Mouse (Mus musculus) erythroblast, embryonic 14.5 days (primary cell): ENCODE measurements around the gene Ecel1. TPM values are rescaled to one million over a fixed set of nuclear protein-coding genes. Genes with fewer than 3 reads are reported as not detected.

Experiments
- H3K27me3 ChIP-seq: 2 replicates; pipeline ENCODE4 v1.6.1; 2012; ENCODE audit warnings: inconsistent platforms; ENCODE audit not compliant: control insufficient read depth
- H3K36me3 ChIP-seq: 2 replicates; pipeline ENCODE4 v1.6.1; 2012; ENCODE audit warnings: mild to moderate bottlenecking, inconsistent platforms; ENCODE audit not compliant: control insufficient read depth
- H3K4me1 ChIP-seq: 2 replicates; pipeline ENCODE4 v1.6.1; 2012; ENCODE audit warnings: inconsistent platforms; ENCODE audit not compliant: control insufficient read depth
- H3K4me3 ChIP-seq: replicated peaks from 2 replicates; pipeline ENCODE3; 2012; ENCODE audit warnings: moderate library complexity, mild to moderate bottlenecking, inconsistent platforms
- H3K9me3 ChIP-seq: 2 replicates; pipeline ENCODE4 v1.6.1; 2012; ENCODE audit warnings: low read length, inconsistent platforms, mixed read lengths; ENCODE audit not compliant: control insufficient read depth
- GATA1 ChIP-seq: IDR thresholded peaks from 2 replicates; pipeline ENCODE4 v1.6.1; 2012; ENCODE audit warnings: low read length, inconsistent platforms, mixed read lengths
- TAL1 ChIP-seq: IDR thresholded peaks from 3 replicates; pipeline ENCODE4 v1.6.1; 2012; ENCODE audit warnings: low read length, inconsistent platforms, mixed read lengths
- polyA plus RNA-seq: library from polyadenylated mRNA; stranded (reverse); fragments of >175 nt; gene quantifications from 2 replicates; pipeline ENCODE4 v1.2.3, GENCODE M21; 2012

Gene Ecel1
- polyA plus RNA-seq, 1 experiment = not detected

DNA sequence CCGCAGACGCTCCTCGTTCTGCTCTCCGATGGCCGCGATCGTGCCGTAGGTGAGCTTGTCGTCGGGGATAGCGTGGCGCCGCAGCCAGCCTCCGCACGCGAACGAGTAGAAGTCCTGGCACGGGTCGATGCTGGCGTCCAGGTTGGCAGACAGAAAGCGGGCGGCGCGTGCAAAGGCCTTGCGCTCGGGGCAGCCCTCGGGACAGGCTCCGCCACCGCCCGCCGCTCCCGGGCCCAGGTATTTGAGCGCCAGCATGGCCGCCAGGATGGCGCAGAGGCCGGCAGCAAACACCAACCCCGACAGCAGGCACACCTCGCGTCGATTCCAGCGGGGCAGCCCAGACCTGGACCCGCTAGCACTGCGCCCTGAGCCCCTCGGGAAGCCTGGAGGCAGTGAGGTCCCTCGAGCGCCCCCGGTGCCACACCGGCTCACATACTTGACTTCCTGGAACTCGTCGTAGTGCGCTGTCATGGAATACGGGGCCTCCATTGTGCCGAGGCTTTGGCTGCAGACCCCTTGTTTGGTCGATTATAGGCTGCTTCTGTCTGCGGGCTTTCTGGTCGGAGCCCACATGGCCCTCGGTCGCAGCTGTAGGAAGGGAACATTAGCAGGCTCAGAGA, 1.7 kb downstream of the Ecel1 start:
- H3K36me3 ChIP-seq = no peaks in the 10 kb centered on the region
- peaks cover 76% of the 10 kb centered on the region for H3K27me3 ChIP-seq
- H3K4me3 ChIP-seq = no peak overlapping the region
- H3K4me1 ChIP-seq = no peaks in the 10 kb centered on the region
- TF ChIP-seq GATA1 (no peak), TAL1 (no peak)
- H3K9me3 ChIP-seq = no peaks in the 10 kb centered on the region

- Histone ChIP-seq H3K36me3 (no peaks in the 10 kb centered on the region), H3K4me1 (no peaks in the 10 kb centered on the region; the same call in 1 of the 2 replicates), H3K27me3 (peaks cover 80% of the 10 kb centered on the region), H3K4me3 (no peak overlapping the region), H3K9me3 (no peaks in the 10 kb centered on the region)
- TF ChIP-seq TAL1 (no peak), GATA1 (no peak)
These were observed 2.4 kb downstream of the Ecel1 start for GRCm38 (mm10) chr1:87153776-87154500.

DNA sequence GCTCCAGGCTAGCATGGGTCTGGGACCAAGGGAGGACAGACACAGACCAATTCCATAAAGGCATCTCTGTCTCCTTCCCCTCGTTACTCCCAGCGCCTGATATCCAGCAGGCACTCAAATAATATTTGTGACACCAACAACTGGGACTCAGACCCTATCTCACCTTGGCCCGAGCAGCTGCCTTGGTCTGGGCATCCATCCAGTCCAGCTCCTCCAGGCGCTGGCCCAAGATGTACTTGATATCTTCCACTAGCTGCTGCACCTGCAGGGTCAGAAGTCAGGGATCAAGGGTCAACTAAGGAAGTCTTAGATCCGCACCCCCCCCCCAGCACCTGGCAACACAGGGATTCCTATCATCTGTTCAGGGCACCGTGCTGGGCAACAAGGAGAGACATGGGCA, 5.0 kb downstream of the Ecel1 start:
- H3K27me3 ChIP-seq = peaks cover 55% of the 10 kb centered on the region
- TF ChIP-seq TAL1 (no peak), GATA1 (no peak)
- H3K4me1 ChIP-seq = no peaks in the 10 kb centered on the region; the same call in 1 of the 2 replicates
- no peaks in the 10 kb centered on the region for H3K9me3 ChIP-seq
- no peaks in the 10 kb centered on the region for H3K36me3 ChIP-seq
- no peak overlapping the region for H3K4me3 ChIP-seq

DNA sequence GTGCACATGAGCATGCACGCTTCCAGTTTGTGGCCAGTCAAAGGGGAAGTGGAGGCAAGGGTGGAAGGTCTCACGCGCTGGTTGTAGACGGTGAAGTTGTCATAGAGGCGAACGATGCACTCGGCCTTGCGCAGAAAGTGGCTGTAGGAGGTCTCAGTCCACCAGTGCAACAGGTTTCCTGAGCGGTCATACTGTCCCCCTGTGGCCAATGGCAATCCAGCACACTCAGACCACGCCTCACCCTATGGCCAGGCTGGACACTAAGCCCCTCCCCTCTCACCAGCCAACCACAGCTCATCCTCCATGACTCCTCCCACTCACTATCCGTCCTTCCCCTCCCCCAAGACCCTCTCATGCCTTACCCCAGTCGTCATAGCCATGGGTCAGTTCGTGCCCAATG, 6.9 kb downstream of the Ecel1 start:
- H3K27me3 ChIP-seq = peaks cover 36% of the 10 kb centered on the region
- H3K4me3 ChIP-seq = no peak overlapping the region
- no peaks in the 10 kb centered on the region; the same call in 1 of the 2 replicates for H3K4me1 ChIP-seq
- no peak for TF ChIP-seq TAL1
- TF ChIP-seq GATA1 = no peak
- no peaks in the 10 kb centered on the region for H3K9me3 ChIP-seq
- H3K36me3 ChIP-seq = no peaks in the 10 kb centered on the region

GRCm38 (mm10) chr1:87143141-87143540, 13.2 kb downstream of the Ecel1 start:
- no peak overlapping the region for H3K4me3 ChIP-seq
- no peaks in the 10 kb centered on the region for H3K4me1 ChIP-seq
- H3K27me3 ChIP-seq = no peaks in the 10 kb centered on the region
- TF ChIP-seq TAL1 = no peak
- no peak for TF ChIP-seq GATA1
- 0 out of 2 replicates have a peak, but pooled peaks cover 3% of the 10 kb centered on the region for H3K9me3 ChIP-seq
- no peaks in the 10 kb centered on the region for H3K36me3 ChIP-seq

- Histone ChIP-seq H3K9me3 (0 out of 2 replicates have a peak, but pooled peaks cover 3% of the 10 kb centered on the region), H3K27me3 (no peaks in the 10 kb centered on the region), H3K4me3 (no peak overlapping the region), H3K4me1 (no peaks in the 10 kb centered on the region), H3K36me3 (no peaks in the 10 kb centered on the region)
- no peak for TF ChIP-seq GATA1
- no peak for TF ChIP-seq TAL1
These were observed 13.9 kb downstream of the Ecel1 start for GRCm38 (mm10) chr1:87142456-87142855.

- Histone ChIP-seq H3K27me3 (no peaks in the 10 kb centered on the region), H3K9me3 (0 out of 2 replicates have a peak, but pooled peaks cover 3% of the 10 kb centered on the region), H3K36me3 (no peaks in the 10 kb centered on the region), H3K4me1 (no peaks in the 10 kb centered on the region), H3K4me3 (no peak overlapping the region)
- TF ChIP-seq TAL1 (no peak), GATA1 (no peak)
These were observed 14.8 kb downstream of the Ecel1 start for GRCm38 (mm10) chr1:87141550-87141949.

DNA sequence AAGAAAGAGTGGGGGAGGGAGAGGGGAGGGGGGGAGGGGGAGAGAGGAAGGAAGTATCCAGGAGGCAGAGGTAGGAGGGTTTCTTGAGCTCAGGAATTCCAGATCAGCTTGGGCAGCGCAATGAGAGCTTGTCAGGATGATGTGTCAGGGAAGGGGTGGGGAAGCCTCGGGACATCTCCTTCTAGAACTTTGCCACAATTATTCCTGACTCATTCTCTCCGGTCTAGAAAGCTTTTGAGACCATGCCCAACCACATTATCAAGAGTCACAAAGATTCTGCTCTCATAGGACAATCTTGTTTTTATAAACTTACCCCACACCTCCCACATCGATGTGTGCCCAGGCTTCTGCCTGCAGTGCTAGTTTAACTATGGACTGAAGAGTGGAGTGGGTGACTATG, 24.5 kb downstream of the Ecel1 start:
- no peaks in the 10 kb centered on the region for H3K4me1 ChIP-seq
- TF ChIP-seq TAL1 = no peak
- no peak for TF ChIP-seq GATA1

DNA sequence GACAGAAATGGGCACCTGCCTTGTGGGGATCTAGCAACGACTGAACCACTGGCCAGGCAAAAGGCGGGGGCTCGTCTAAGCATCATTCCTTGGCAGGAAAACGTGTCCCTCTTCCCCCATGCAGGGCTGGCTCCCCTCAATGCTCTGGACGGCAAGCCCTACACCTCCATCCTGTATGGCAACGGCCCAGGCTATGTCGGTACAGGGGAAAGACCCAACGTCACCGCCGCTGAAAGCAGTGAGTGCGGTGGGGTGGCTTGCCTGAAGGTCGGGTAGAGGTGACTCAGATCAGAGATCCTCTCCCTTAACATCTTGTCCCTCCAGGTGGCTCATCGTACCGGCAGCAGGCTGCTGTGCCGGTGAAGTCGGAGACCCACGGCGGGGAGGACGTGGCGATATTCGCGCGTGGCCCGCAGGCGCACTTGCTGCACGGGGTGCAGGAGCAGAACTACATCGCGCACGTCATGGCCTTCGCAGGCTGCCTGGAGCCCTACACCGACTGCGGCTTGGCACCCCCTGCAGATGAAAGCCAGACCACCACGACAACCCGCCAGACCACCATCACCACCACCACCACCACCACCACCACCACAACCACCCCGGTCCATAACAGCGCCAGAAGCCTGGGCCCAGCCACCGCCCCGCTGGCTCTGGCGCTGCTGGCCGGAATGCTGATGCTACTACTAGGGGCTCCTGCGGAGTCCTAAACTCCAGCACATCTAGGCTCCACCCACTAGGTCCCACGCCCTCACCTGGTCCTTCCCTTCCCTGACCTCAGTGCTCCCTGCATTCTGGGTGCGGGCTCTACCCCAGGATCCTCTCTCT, 28.9 kb downstream of the Ecel1 start:
- TF ChIP-seq TAL1 = no peak
- TF ChIP-seq GATA1 = no peak
- H3K36me3 ChIP-seq = no peaks in the 10 kb centered on the region
- H3K4me3 ChIP-seq = no peak overlapping the region
- no peaks in the 10 kb centered on the region for H3K4me1 ChIP-seq
- no peaks in the 10 kb centered on the region for H3K9me3 ChIP-seq
- H3K27me3 ChIP-seq = peaks cover 28% of the 10 kb centered on the region

More for the DNA sequence above, 24.5 kb downstream of the Ecel1 start:
- H3K9me3 ChIP-seq = no peaks in the 10 kb centered on the region
- peaks cover 22% of the 10 kb centered on the region for H3K27me3 ChIP-seq
- H3K36me3 ChIP-seq = no peaks in the 10 kb centered on the region
- H3K4me3 ChIP-seq = no peak overlapping the region
